Mouse (Mus musculus) liver, embryonic 14.5 days (tissue): ENCODE results near the gene Mmp7.

Experiments
- CTCF ChIP-seq: IDR thresholded peaks from 2 replicates; pipeline ENCODE4 v1.5.1; 2016; ENCODE audit warnings: antibody characterized with exemption, low read depth, control low read depth
- EP300 ChIP-seq: IDR thresholded peaks from 2 replicates; pipeline ENCODE4 v1.6.1; 2016; ENCODE audit warnings: antibody characterized with exemption, low read depth

GRCm38 (mm10) chr9:7742696-7743095 lies 50.8 kb downstream of the Mmp7 start:
- TF ChIP-seq CTCF (no peak), EP300 (no peak)
